Mouse (Mus musculus) small intestine, adult 2 months (tissue): ENCODE measurements at regions not wholly inside any gene's neighbourhood (a gene's known extent, or its start where the extent isn't known, plus 50 kb on each side); places are given as distances from the start of the nearest gene placed in this dataset.

Experiments
- CTCF ChIP-seq: fragments of 200-500 bp; IDR thresholded peaks from 2 replicates; pipeline ENCODE4 v1.5.1; 2012; ENCODE audit warnings: low read depth, mild to moderate bottlenecking, control low read depth, inconsistent platforms, low read length, moderate library complexity, mixed read lengths; ENCODE audit not compliant: insufficient replicate concordance, insufficient read length; ENCODE audit errors: extremely low read depth
- POLR2A ChIP-seq: fragments of 200-500 bp; IDR thresholded peaks from 2 replicates; pipeline ENCODE4 v1.6.1; 2012; ENCODE audit warnings: low read depth, mild to moderate bottlenecking, control low read depth, inconsistent platforms, low read length, moderate library complexity

- TF ChIP-seq CTCF (no peak), POLR2A (no peak)
These were observed 112.5 kb upstream of the Plxnc1 start for GRCm38 (mm10) chr10:95057051-95057714.
